Mouse (Mus musculus) hindbrain, embryonic 16.5 days (tissue): ENCODE data around the gene Cma1. TPM values are rescaled to one million over a fixed set of nuclear protein-coding genes. Genes with fewer than 3 reads are reported as not detected.
A peak's percentile ranks its signal among the peaks of the same experiment; 100 is the strongest.

Experiments
- ATAC-seq: fragments of 200-750 bp; cut with Nextera tagmentation; 2 replicates; pipeline ENCODE4 v1.8.0; 2017; ENCODE audit warnings: moderate TSS enrichment, moderate library complexity
- H3K27ac ChIP-seq: fragments of 300-500 bp; sonication (generic); 2 replicates; pipeline ENCODE4 v1.5.1; 2014; ENCODE audit warnings: low read depth, mild to moderate bottlenecking, control low read depth, low read length, moderate library complexity
- H3K27me3 ChIP-seq: fragments of 300-500 bp; sonication (generic); replicated peaks from 2 replicates; pipeline ENCODE4 v1.6.1; 2014; ENCODE audit warnings: low read length; ENCODE audit not compliant: control insufficient read depth, insufficient read depth
- H3K36me3 ChIP-seq: fragments of 300-500 bp; sonication (generic); 2 replicates; pipeline ENCODE4 v1.6.1; 2014; ENCODE audit warnings: mild to moderate bottlenecking, low read length, moderate library complexity, mixed read lengths; ENCODE audit not compliant: control insufficient read depth, insufficient read depth
- H3K4me1 ChIP-seq: fragments of 300-500 bp; sonication (generic); 2 replicates; pipeline ENCODE4 v1.6.1; 2014; ENCODE audit warnings: low read depth, low read length; ENCODE audit not compliant: control insufficient read depth, insufficient read depth
- H3K4me2 ChIP-seq: fragments of 300-500 bp; sonication (generic); 2 replicates; pipeline ENCODE4 v1.6.1; 2014; ENCODE audit warnings: mild to moderate bottlenecking, low read length, control low read depth, moderate library complexity
- H3K4me3 ChIP-seq: fragments of 300-500 bp; sonication (generic); 2 replicates; pipeline ENCODE4 v1.5.1; 2014; ENCODE audit warnings: mild to moderate bottlenecking, low read length, control low read depth, moderate library complexity
- H3K9ac ChIP-seq: fragments of 300-500 bp; sonication (generic); 2 replicates; pipeline ENCODE4 v1.6.1; 2014; ENCODE audit warnings: low read depth, mild to moderate bottlenecking, control low read depth, low read length, moderate library complexity
- H3K9me3 ChIP-seq: fragments of 300-500 bp; sonication (generic); 2 replicates; pipeline ENCODE4 v1.6.1; 2014; ENCODE audit warnings: mild to moderate bottlenecking, low read length, moderate library complexity; ENCODE audit not compliant: control insufficient read depth
- WGBS: fragments of 180-500 bp; shearing (Covaris S2); extraction: QIAGEN DNeasy Blood & Tissue Kit; methylation state at CpG from one replicate; pipeline ENCODE4 v1.1.7; 2014; 5-methylcytosine and 5-hydroxymethylcytosine counted together
- polyA plus RNA-seq: library from polyadenylated mRNA; unstranded; fragments of >200 nt; fragmentation: Nextera tagmentation; extraction: Ambion mirVana; gene quantifications from 2 replicates; pipeline ENCODE4 v1.2.1, GENCODE M21; 2015

Cma1 gene
- polyA plus RNA-seq, 1 experiment from 2014 or later: not detected

- 92% methylated on average over 7 of the region's 7 CpGs for WGBS
- Histone ChIP-seq H3K36me3 (peaks cover 36% of the 10 kb centered on the region), H3K27me3 (no peaks in the 10 kb centered on the region), H3K4me3 (peak overlapping the region; percentile 64; the same call in 1 of the 2 replicates), H3K4me1 (peaks cover 13% of the 10 kb centered on the region), H3K4me2 (peak overlapping the region; percentile 86), H3K9me3 (no peaks in the 10 kb centered on the region), H3K9ac (no peak overlapping the region), H3K27ac (no peak overlapping the region)
- ATAC-seq: no peak
Measured at GRCm38 (mm10) chr14:55898947-55899346, 45.5 kb downstream of the Cma1 start.

- WGBS: 94% methylated on average over 12 of the region's 12 CpGs
- peaks cover 39% of the 10 kb centered on the region for H3K36me3 ChIP-seq
- ATAC-seq: no peak
Measured at GRCm38 (mm10) chr14:55897671-55898070, 46.8 kb downstream of the Cma1 start.

More at GRCm38 (mm10) chr14:55897671-55898070, 46.8 kb downstream of the Cma1 start:
- H3K9me3 ChIP-seq: no peaks in the 10 kb centered on the region
- H3K4me3 ChIP-seq: no peak overlapping the region
- no peak overlapping the region for H3K4me2 ChIP-seq
- no peak overlapping the region for H3K27ac ChIP-seq
- no peak overlapping the region for H3K9ac ChIP-seq
- H3K27me3 ChIP-seq: no peaks in the 10 kb centered on the region
- peaks cover 13% of the 10 kb centered on the region for H3K4me1 ChIP-seq

Other genes starting within 250 kb of the Cma1 start
- 0.20 and 0.41 TPM in 2 replicates for gene Tgm1, start 230.7 kb downstream of the Cma1 start, polyA plus RNA-seq
- gene Rabggta, start 222.4 kb downstream of the Cma1 start, polyA plus RNA-seq: 60.3 and 65.8 TPM in 2 replicates
- gene Dhrs1, start 199.0 kb downstream of the Cma1 start, polyA plus RNA-seq: 85.9 and 90.3 TPM in 2 replicates
- 27.1 and 27.9 TPM in 2 replicates for gene Nop9, start 199.0 kb downstream of the Cma1 start, polyA plus RNA-seq
- gene Cideb, start 186.2 kb downstream of the Cma1 start, polyA plus RNA-seq: 0.17 and 0.63 TPM in 2 replicates
- 0.47 and 0.66 TPM in 2 replicates for gene Ltb4r2, start 183.2 kb downstream of the Cma1 start, polyA plus RNA-seq
- gene Ltb4r1, start 178.7 kb downstream of the Cma1 start, polyA plus RNA-seq: 0.22 and 0.79 TPM in 2 replicates
- gene Adcy4, start 160.6 kb downstream of the Cma1 start, polyA plus RNA-seq: 3.5 and 5.1 TPM in 2 replicates
- gene Ripk3, start 155.8 kb downstream of the Cma1 start, polyA plus RNA-seq: 2.3 and 3.6 TPM in 2 replicates
- gene Nfatc4, start 121.5 kb downstream of the Cma1 start, polyA plus RNA-seq: 6.5 and 11.9 TPM in 2 replicates
- 8.4 and 13.7 TPM in 2 replicates for gene Nynrin, start 90.7 kb downstream of the Cma1 start, polyA plus RNA-seq
- 0.35 and 0.56 TPM in 2 replicates for gene Cbln3, start 60.3 kb downstream of the Cma1 start, polyA plus RNA-seq
- 9.1 and 11.4 TPM in 2 replicates for gene Khnyn, start 59.7 kb downstream of the Cma1 start, polyA plus RNA-seq
- 163 and 175 TPM in 2 replicates for gene Sdr39u1, start 44.4 kb downstream of the Cma1 start, polyA plus RNA-seq
- not detected in 2 replicates for gene Cma2, start 6.3 kb upstream of the Cma1 start, polyA plus RNA-seq
- gene Mcpt1, start 73.3 kb upstream of the Cma1 start, polyA plus RNA-seq: not detected in 2 replicates
- not detected in 2 replicates for gene Mcpt9, start 85.8 kb upstream of the Cma1 start, polyA plus RNA-seq
- not detected in 2 replicates for gene Mcpt2, start 97.4 kb upstream of the Cma1 start, polyA plus RNA-seq
- gene Mcpt4, start 117.6 kb upstream of the Cma1 start, polyA plus RNA-seq: not detected in 2 replicates
- gene Mcpt8, start 140.6 kb upstream of the Cma1 start, polyA plus RNA-seq: not detected in 2 replicates
- 0.31 TPM in 1 of 2 replicates, not detected in the other for gene Ctsg, start 157.9 kb upstream of the Cma1 start, polyA plus RNA-seq
- gene Gzme, start 175.9 kb upstream of the Cma1 start, polyA plus RNA-seq: not detected in 2 replicates
- not detected in 2 replicates for gene Gzmd, start 187.9 kb upstream of the Cma1 start, polyA plus RNA-seq
- not detected in 2 replicates for gene Gzmg, start 214.9 kb upstream of the Cma1 start, polyA plus RNA-seq
- not detected in 2 replicates for gene Gzmn, start 229.9 kb upstream of the Cma1 start, polyA plus RNA-seq